Mouse (Mus musculus): ENCODE results near the gene Sfrp5. TPM values are rescaled to one million over a fixed set of nuclear protein-coding genes. Genes with fewer than 3 reads are reported as not detected.

Sfrp5 gene
- polyA plus RNA-seq (2014; fragmentation: Nextera tagmentation; extraction: Ambion mirVana), result 5.7 and 6.1 TPM in 2 replicates

DNA sequence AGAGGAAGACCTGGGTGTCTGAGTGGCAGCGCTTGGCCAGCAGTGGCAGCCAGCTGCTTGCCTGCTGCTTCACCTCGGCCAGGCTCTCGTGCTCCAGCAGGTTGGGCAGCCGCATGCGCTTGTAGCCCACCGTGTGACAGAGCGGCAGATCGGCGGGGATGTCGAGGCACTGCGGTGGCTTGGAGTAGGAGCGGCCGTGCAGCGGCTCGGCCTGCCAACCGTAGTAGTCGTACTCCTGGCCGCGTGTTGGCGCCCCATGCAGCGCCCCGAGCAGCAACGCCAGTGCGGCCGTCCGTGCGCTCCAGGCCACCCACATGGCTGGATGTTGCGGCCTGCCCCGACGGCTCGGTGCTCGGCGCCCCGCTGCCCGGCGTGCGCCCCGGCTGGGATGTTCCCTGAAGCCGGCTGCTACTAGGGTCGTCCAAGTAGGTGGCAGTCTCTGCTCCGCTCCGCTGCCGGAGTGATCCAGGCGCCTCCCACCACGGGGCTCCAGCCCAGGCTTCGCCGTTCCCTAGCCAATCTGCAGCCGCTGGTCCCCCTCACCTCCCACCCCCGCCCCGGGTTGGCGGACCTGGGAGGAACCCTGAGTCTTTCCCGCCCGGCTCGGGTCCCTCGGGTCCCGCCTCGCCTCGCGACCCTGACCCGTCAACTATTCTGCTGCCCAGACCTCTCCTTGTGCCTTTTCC lies at the start of gene Sfrp5:
TSS of gene Sfrp5 (minus strand) at position 557 of the 686 bp plus-strand sequence.
- ATAC-seq (replicated peaks; ENCODE audit: insufficient number of reproducible peaks, low FRiP score, low TSS enrichment), result peak; percentile 42; the same call in 1 of the 2 replicates
- WGBS (ENCODE audit: insufficient replicate concordance), result under 1% methylated on average over 59 of the region's 60 CpGs
- H3K9ac ChIP-seq (ENCODE audit: low read depth, low read length), result peak within 1 kb of the TSS; percentile 52; the same call in 1 of the 2 replicates

DNA sequence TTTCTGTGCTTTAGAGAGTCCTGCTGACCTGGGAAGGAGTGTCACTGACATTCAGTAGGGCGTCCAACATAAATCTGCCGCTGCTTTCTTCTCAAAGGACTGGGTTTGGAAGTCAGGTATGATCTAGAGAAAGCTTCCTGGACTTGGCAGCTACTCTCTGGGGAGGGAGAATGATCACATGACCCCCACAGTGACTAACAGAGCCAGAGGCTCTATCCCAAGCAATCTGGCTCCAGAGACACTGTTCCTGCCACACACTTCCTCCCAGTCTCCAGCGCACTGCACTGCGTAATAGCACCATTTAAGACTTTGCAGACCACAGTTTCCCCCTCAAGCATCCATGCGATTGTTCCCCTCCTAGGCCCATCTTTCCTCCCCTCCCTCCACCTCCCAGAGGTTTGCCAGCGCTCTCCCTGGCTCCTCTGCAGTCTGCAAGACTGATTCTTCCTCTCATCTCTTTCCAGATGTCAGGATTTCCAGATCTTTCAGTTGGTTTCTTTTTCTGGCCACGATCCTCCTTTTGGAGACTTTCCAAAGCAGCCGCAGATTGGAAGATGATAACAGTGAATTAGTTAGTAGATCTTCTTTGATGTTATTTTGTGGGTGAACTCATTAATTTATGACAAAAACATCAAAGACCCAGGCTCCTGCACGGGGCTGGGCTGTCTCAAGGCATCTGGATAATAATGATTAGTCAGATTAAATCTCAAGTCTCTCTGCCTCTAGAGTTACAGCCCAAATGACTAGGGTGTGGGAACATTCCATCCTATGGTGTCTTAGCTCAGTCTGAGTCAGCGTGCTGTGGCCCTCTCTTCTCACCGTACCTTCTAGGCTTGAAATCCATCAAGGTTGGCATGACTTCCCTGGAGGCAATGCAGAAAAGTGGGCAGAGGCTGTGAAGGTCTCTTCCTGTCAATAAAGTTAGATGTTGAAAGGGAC lies 48.2 kb upstream of the Sfrp5 start:
- no peak overlapping the region for H3K9ac ChIP-seq (ENCODE audit: low read depth, low read length)
- no peaks in the 10 kb centered on the region for H3K36me3 ChIP-seq (ENCODE audit: control insufficient read depth, insufficient read depth, low read length)
- no peaks in the 10 kb centered on the region for H3K9me3 ChIP-seq (replicated peaks; ENCODE audit: control insufficient read depth, low read length)
- no peak overlapping the region for H3K27ac ChIP-seq (ENCODE audit: low read depth, low read length)
- H3K4me3 ChIP-seq (ENCODE audit: low read depth, low read length), result no peak overlapping the region
- 65% methylated on average over 11 of the region's 11 CpGs for WGBS (ENCODE audit: insufficient replicate concordance)
- no peak overlapping the region for H3K4me2 ChIP-seq
- ATAC-seq (replicated peaks; ENCODE audit: insufficient number of reproducible peaks, low FRiP score, low TSS enrichment), result no peak
- 0 out of 2 replicates have a peak, but pooled peaks cover under 1% of the 10 kb centered on the region for H3K4me1 ChIP-seq (ENCODE audit: control insufficient read depth, insufficient read depth, low read length)
- H3K27me3 ChIP-seq (ENCODE audit: control insufficient read depth, insufficient read depth, low read length), result peaks cover 20% of the 10 kb centered on the region

More for the DNA sequence above, at the start of gene Sfrp5:
- Histone ChIP-seq H3K4me3 (ENCODE audit: low read depth, low read length) (peak within 1 kb of the TSS; percentile 35), H3K27ac (ENCODE audit: low read depth, low read length) (no peak within 1 kb of the TSS), H3K4me2 (peak within 1 kb of the TSS; percentile 65), H3K36me3 (ENCODE audit: control insufficient read depth, insufficient read depth, low read length) (no peaks in the 10 kb centered on the region), H3K4me1 (ENCODE audit: control insufficient read depth, insufficient read depth, low read length) (peaks cover 9% of the 10 kb centered on the region), H3K9me3 (replicated peaks; ENCODE audit: control insufficient read depth, low read length) (no peaks in the 10 kb centered on the region), H3K27me3 (ENCODE audit: control insufficient read depth, insufficient read depth, low read length) (peaks cover 64% of the 10 kb centered on the region)

DNA sequence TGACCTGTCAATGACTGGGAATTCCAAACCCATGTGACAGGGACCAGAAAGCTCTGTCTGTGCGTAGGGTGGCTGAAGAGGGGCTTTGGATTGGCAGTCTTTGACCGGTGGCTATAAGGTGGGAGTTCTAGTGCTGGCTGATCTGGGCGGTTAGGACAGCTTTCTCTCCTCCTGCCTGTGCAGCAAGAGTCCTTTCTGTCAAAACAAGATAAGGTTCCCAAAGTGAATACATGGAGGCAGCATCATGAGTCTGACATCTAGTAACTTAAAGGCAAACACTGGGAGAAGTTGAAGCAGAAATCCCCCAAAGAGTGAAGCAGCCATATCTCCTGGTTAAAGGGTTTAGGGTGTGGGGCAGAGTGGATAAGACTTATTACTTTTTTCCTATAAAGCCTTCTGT lies 45.5 kb upstream of the Sfrp5 start, which contains the start of gene Golga7b:
TSS of gene Golga7b (plus strand) at position 56 of the 400 bp plus-strand sequence.
- Histone ChIP-seq H3K9ac (ENCODE audit: low read depth, low read length) (no peak within 1 kb of the TSS), H3K27me3 (ENCODE audit: control insufficient read depth, insufficient read depth, low read length) (0 out of 2 replicates have a peak, but pooled peaks cover 2% of the 10 kb centered on the region), H3K36me3 (ENCODE audit: control insufficient read depth, insufficient read depth, low read length) (no peaks in the 10 kb centered on the region), H3K4me2 (no peak within 1 kb of the TSS), H3K27ac (ENCODE audit: low read depth, low read length) (no peak within 1 kb of the TSS), H3K9me3 (replicated peaks; ENCODE audit: control insufficient read depth, low read length) (no peaks in the 10 kb centered on the region), H3K4me1 (ENCODE audit: control insufficient read depth, insufficient read depth, low read length) (no peaks in the 10 kb centered on the region), H3K4me3 (ENCODE audit: low read depth, low read length) (no peak within 1 kb of the TSS)
- ATAC-seq (replicated peaks; ENCODE audit: insufficient number of reproducible peaks, low FRiP score, low TSS enrichment), result no peak
- WGBS (ENCODE audit: insufficient replicate concordance), result 43% methylated on average over 3 of the region's 3 CpGs

DNA sequence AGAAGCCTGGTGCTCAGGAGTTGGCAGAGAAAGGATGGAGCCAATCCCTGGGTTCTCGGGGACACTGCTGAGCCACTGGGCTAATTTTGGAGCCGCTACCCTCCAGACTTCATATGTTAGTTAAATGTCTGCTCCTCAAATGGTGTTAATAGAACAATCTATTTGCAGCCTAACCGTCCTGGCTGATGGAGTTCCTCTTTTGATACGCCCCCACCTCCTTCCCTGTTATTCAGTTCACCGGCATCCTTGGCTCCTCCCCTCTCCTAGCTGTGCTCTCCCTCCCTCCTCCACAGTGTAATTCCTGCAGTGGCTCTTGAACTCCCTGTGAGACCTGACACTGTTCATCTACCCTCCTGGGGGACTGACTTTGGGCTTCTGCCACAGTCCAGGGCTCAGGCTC lies 44.6 kb upstream of the Sfrp5 start:
- Histone ChIP-seq H3K9me3 (replicated peaks; ENCODE audit: control insufficient read depth, low read length) (no peaks in the 10 kb centered on the region), H3K27ac (ENCODE audit: low read depth, low read length) (no peak overlapping the region), H3K4me3 (ENCODE audit: low read depth, low read length) (no peak overlapping the region), H3K4me2 (no peak overlapping the region), H3K9ac (ENCODE audit: low read depth, low read length) (no peak overlapping the region), H3K36me3 (ENCODE audit: control insufficient read depth, insufficient read depth, low read length) (no peaks in the 10 kb centered on the region), H3K4me1 (ENCODE audit: control insufficient read depth, insufficient read depth, low read length) (no peaks in the 10 kb centered on the region), H3K27me3 (ENCODE audit: control insufficient read depth, insufficient read depth, low read length) (0 out of 2 replicates have a peak, but pooled peaks cover 2% of the 10 kb centered on the region)
- no peak for ATAC-seq (replicated peaks; ENCODE audit: insufficient number of reproducible peaks, low FRiP score, low TSS enrichment)
- 38% methylated on average over 5 of the region's 5 CpGs for WGBS (ENCODE audit: insufficient replicate concordance)

DNA sequence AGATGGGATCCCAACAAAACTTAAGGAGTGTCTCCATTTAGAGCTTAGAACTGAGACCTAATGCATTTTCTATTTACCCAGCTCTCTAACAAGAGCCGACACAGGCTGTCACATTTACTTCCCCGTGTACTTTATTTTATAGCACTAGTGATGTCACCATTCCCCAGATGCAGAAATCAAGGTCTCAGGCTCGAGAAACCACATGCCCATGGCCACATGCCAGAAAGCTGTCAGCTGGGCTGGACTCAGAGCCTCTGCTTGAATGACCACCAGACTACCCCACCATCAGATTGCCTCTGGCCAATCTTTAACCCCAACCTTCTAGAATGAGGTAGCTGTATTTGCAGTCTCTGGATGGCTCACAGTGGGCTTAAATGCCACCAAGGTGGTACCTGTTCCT lies 41.3 kb upstream of the Sfrp5 start:
- no peaks in the 10 kb centered on the region for H3K27me3 ChIP-seq (ENCODE audit: control insufficient read depth, insufficient read depth, low read length)
- H3K27ac ChIP-seq (ENCODE audit: low read depth, low read length), result no peak overlapping the region
- peaks cover 7% of the 10 kb centered on the region for H3K4me1 ChIP-seq (ENCODE audit: control insufficient read depth, insufficient read depth, low read length)
- no peak overlapping the region for H3K4me3 ChIP-seq (ENCODE audit: low read depth, low read length)
- 66% methylated on average over 3 of the region's 3 CpGs for WGBS (ENCODE audit: insufficient replicate concordance)
- no peaks in the 10 kb centered on the region for H3K36me3 ChIP-seq (ENCODE audit: control insufficient read depth, insufficient read depth, low read length)
- no peak for ATAC-seq (replicated peaks; ENCODE audit: insufficient number of reproducible peaks, low FRiP score, low TSS enrichment)
- H3K9me3 ChIP-seq (replicated peaks; ENCODE audit: control insufficient read depth, low read length), result no peaks in the 10 kb centered on the region
- no peak overlapping the region for H3K9ac ChIP-seq (ENCODE audit: low read depth, low read length)
- no peak overlapping the region for H3K4me2 ChIP-seq

GRCm38 (mm10) chr19:42240881-42241280 lies 38.8 kb upstream of the Sfrp5 start:
- 38% methylated on average over 8 of the region's 8 CpGs for WGBS (ENCODE audit: insufficient replicate concordance)
- no peak for ATAC-seq (replicated peaks; ENCODE audit: insufficient number of reproducible peaks, low FRiP score, low TSS enrichment)

DNA sequence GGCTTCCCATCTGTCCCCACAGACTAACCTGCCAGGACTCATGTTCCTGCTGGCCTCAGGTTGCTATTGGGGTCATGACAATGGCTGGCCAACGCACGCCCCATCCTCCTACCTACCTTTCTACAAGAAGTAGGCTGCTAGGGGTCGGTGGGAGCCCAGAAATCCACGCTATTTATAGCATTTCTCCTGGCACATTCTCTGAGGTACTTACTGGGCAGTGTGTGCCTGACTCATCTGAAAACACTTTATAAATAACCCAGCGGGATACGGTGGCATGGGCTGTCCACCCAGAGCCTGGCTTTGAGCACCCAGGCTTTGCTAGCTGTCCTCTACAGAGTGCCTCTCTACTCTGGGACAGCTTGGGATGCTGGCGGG lies 36.3 kb upstream of the Sfrp5 start:
- Histone ChIP-seq H3K4me2 (peak overlapping the region; percentile 47), H3K4me1 (ENCODE audit: control insufficient read depth, insufficient read depth, low read length) (peaks cover 15% of the 10 kb centered on the region), H3K9ac (ENCODE audit: low read depth, low read length) (peak overlapping the region; percentile 16; the same call in 1 of the 2 replicates), H3K36me3 (ENCODE audit: control insufficient read depth, insufficient read depth, low read length) (no peaks in the 10 kb centered on the region), H3K9me3 (replicated peaks; ENCODE audit: control insufficient read depth, low read length) (no peaks in the 10 kb centered on the region), H3K27me3 (ENCODE audit: control insufficient read depth, insufficient read depth, low read length) (no peaks in the 10 kb centered on the region), H3K27ac (ENCODE audit: low read depth, low read length) (peak overlapping the region; percentile 70), H3K4me3 (ENCODE audit: low read depth, low read length) (no peak overlapping the region)
- 48% methylated on average over 7 of the region's 7 CpGs for WGBS (ENCODE audit: insufficient replicate concordance)
- no peak; the same call in 1 of the 2 replicates for ATAC-seq (replicated peaks; ENCODE audit: insufficient number of reproducible peaks, low FRiP score, low TSS enrichment)

More at GRCm38 (mm10) chr19:42240881-42241280, 38.8 kb upstream of the Sfrp5 start:
- Histone ChIP-seq H3K4me2 (no peak overlapping the region), H3K9ac (ENCODE audit: low read depth, low read length) (no peak overlapping the region), H3K9me3 (replicated peaks; ENCODE audit: control insufficient read depth, low read length) (no peaks in the 10 kb centered on the region), H3K4me1 (ENCODE audit: control insufficient read depth, insufficient read depth, low read length) (peaks cover 15% of the 10 kb centered on the region), H3K36me3 (ENCODE audit: control insufficient read depth, insufficient read depth, low read length) (no peaks in the 10 kb centered on the region), H3K4me3 (ENCODE audit: low read depth, low read length) (no peak overlapping the region), H3K27me3 (ENCODE audit: control insufficient read depth, insufficient read depth, low read length) (no peaks in the 10 kb centered on the region), H3K27ac (ENCODE audit: low read depth, low read length) (no peak overlapping the region)

DNA sequence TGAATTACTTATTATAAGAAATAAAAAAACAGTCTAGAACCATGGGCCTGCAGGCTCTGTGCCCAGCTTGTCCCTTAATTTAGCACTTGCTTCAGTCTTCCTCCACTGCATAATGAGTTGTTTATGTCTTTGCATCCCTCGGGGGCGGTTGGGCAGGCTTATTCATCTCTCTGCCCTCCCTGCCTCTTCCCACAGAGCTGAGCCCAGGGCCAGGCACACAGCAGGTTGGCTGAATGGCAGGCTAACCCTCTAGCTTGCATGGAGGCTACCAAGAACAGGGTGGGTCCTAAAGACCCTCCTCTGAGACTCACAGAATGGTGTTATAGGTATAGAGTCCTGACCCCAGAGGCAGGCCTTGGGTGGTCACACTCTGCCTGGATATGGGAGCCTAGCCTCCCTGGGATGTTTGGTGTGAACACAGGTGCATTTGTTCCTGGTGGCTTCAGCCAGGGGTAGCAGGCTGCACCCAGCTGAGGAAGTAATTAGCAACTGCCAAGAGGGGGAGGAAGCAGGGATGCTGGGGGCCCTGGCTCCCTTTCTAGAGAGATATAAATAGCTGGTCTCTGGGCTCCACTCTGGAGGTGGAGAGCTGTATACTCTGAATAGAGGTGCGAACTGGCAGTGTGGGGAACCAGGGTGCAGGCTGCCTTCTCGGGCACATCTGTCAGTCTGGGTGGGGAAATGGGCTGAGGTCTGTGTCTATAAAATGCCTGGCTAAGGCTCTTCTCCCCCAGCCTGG lies 35.7 kb upstream of the Sfrp5 start:
- Histone ChIP-seq H3K9ac (ENCODE audit: low read depth, low read length) (no peak overlapping the region), H3K4me3 (ENCODE audit: low read depth, low read length) (no peak overlapping the region), H3K4me2 (peak overlapping the region; percentile 47), H3K9me3 (replicated peaks; ENCODE audit: control insufficient read depth, low read length) (no peaks in the 10 kb centered on the region), H3K27me3 (ENCODE audit: control insufficient read depth, insufficient read depth, low read length) (no peaks in the 10 kb centered on the region), H3K36me3 (ENCODE audit: control insufficient read depth, insufficient read depth, low read length) (no peaks in the 10 kb centered on the region), H3K4me1 (ENCODE audit: control insufficient read depth, insufficient read depth, low read length) (peaks cover 15% of the 10 kb centered on the region), H3K27ac (ENCODE audit: low read depth, low read length) (peak overlapping the region; percentile 70)
- peak; percentile 26; the same call in 1 of the 2 replicates for ATAC-seq (replicated peaks; ENCODE audit: insufficient number of reproducible peaks, low FRiP score, low TSS enrichment)
- WGBS (ENCODE audit: insufficient replicate concordance), result 18% methylated on average over 4 of the region's 4 CpGs
